Mouse (Mus musculus) skeletal muscle tissue, postnatal 0 days (tissue): ENCODE results near the gene Gm14295. TPM values are rescaled to one million over a fixed set of nuclear protein-coding genes. Genes with fewer than 3 reads are reported as not detected.

Experiments used
- polyA plus RNA-seq: library from polyadenylated mRNA; unstranded; fragments of >200 nt; fragmentation: Nextera tagmentation; extraction: Ambion mirVana; gene quantifications from 2 replicates; pipeline ENCODE4 v1.2.1, GENCODE M21; 2015

The Gm14295 gene
- 13.8 and 14.8 TPM in 2 replicates for polyA plus RNA-seq

GRCm38 (mm10) chr2:176798312-176798711, at the start of gene Gm14295:
Gm14295 (plus strand) TSS chr2:176798612.

GRCm38 (mm10) chr2:176830840-176831239, 32.4 kb downstream of the Gm14295 start, which contains the start of gene Gm14408:
Gm14408 (plus strand) TSS chr2:176831140.

Other genes with a start within 250 kb of the Gm14295 start
- 11.6 and 14.7 TPM in 2 replicates for gene Gm14308, start 162.3 kb upstream of the Gm14295 start, polyA plus RNA-seq
- gene Zfp973, start 128.1 kb upstream of the Gm14295 start, polyA plus RNA-seq: 4.3 and 4.7 TPM in 2 replicates
- 19.5 and 20.6 TPM in 2 replicates for gene Gm14305, start 90.3 kb upstream of the Gm14295 start, polyA plus RNA-seq
- gene Gm14408, start 32.5 kb downstream of the Gm14295 start, polyA plus RNA-seq: not detected in 2 replicates
- gene Gm14296, start 129.2 kb downstream of the Gm14295 start, polyA plus RNA-seq: 3.1 and 6.1 TPM in 2 replicates
- gene Gm14419, start 202.3 kb downstream of the Gm14295 start, polyA plus RNA-seq: 5.0 and 5.9 TPM in 2 replicates